Mouse (Mus musculus): Measurements from ENCODE around the gene Mettl17.

- TF ChIP-seq FLI1 (IDR thresholded peaks at IDR 0.05; ENCODE audit: low read length) (no peak), GATA1 (IDR thresholded peaks at IDR 0.05; ENCODE audit: borderline replicate concordance, low read length) (no peak)
These were observed 38.1 kb upstream of the Mettl17 start for GRCm38 (mm10) chr14:51846566-51846965.
